Comparison of ENCODE assay signal across 8 mouse cellular contexts in the genomic region with DNA sequence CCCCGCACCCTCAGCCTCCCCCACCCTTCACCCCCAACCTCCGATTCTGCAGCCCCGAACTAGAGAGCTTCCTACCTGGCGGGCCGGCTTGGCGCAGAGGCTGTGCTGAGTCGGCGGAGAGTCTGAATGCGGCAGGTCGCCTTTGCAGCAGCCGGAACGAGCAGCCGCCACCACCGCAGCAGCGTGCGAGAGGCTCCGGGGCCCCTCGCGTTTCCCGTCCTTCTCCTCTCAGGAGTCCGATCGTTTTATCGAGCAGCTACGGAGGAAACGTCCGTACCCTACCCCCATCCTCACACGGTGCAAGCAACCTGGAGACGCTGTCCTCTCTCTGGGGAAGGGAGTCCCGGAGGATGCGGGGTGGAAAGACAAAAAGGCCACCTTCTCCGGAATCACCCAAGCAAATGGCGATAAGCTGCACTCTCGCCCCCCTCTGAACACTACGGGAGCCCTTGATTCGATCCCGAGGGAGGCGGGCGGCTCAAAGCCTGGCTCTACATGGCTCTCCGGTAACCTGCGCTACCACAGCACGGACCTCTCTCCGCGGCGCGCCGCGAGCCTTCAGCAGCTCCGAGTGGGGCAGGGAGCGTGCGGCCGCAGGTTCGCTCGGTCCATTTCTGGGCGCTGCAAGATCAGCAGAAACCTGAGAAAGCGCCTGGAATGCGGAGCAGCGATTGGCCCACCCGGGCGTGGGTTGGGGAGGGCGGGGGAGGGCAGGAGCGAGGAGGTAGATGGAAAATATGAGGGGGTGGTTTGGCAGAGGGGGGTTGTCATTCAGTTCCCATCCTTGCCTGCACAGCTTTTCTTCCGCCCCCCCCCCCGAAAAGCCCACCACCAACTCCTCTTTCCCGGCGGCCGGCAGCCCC. TPM values are rescaled to one million over a fixed set of nuclear protein-coding genes. Genes with fewer than 3 reads are reported as not detected.
A peak's percentile ranks its signal among the peaks of the same experiment; 100 is the strongest.
DNase-seq lines count a peak whose midpoint lies in the region; ATAC-seq lines count a peak whose summit lies in the region.

No protein-coding gene starts in this region.

- peaks cover 26% of the 10 kb centered on the region for H3K4me1 ChIP-seq in kidney, embryonic 14.5 days (ENCODE audit: control insufficient read depth, insufficient read depth, low read length)
- H3K4me1 ChIP-seq in forebrain, embryonic 14.5 days (ENCODE audit: control insufficient read depth, insufficient read depth, low read length): peaks cover 4% of the 10 kb centered on the region; the same call in 1 of the 2 replicates
- H3K4me1 ChIP-seq in kidney, embryonic 16.5 days (ENCODE audit: insufficient read depth, low read length): peaks cover 33% of the 10 kb centered on the region

- peak; percentile 44; the same call in 1 of the 2 replicates for ATAC-seq in kidney, embryonic 14.5 days (ENCODE audit: low FRiP score, low TSS enrichment)
- ATAC-seq in forebrain, embryonic 14.5 days: peak; percentile 36
- ATAC-seq in kidney, embryonic 16.5 days (ENCODE audit: low FRiP score, low TSS enrichment): peak; percentile 47; the same call in 1 of the 2 replicates

- under 1% methylated on average over 66 of the region's 66 CpGs for WGBS in kidney, embryonic 14.5 days
- under 1% methylated on average over 66 of the region's 66 CpGs for WGBS in forebrain, embryonic 14.5 days
- WGBS in kidney, embryonic 16.5 days: under 1% methylated on average over 64 of the region's 66 CpGs

- no peak overlapping the region for H3K27ac ChIP-seq in kidney, embryonic 14.5 days (ENCODE audit: low read depth, low read length)
- peak overlapping the region; percentile 17; the same call in 1 of the 2 replicates for H3K27ac ChIP-seq in forebrain, embryonic 14.5 days (ENCODE audit: low read depth, low read length)
- no peak overlapping the region for H3K27ac ChIP-seq in kidney, embryonic 16.5 days (ENCODE audit: low read length)

- H3K4me3 ChIP-seq in kidney, embryonic 14.5 days (ENCODE audit: low read length): peak overlapping the region; percentile 51
- peak overlapping the region; percentile 57 for H3K4me3 ChIP-seq in forebrain, embryonic 14.5 days (ENCODE audit: low read depth, low read length)
- peak overlapping the region; percentile 46 for H3K4me3 ChIP-seq in kidney, embryonic 16.5 days (ENCODE audit: low read length)

- DNase-seq in kidney, adult 9 months: no peak
- peak; percentile 88 for DNase-seq in cerebellum, adult 11-12 months
- peak; percentile 51 for DNase-seq in forebrain, embryonic 14.5 days (ENCODE audit: low spot score)
- peak; percentile 16 for DNase-seq in liver
- DNase-seq in right cerebral cortex, adult 2 months (ENCODE audit: low spot score in 2 of 2): peak; percentile 63 to 71
- no peak for DNase-seq in B cell, adult 2 months

- peak overlapping the region; percentile 34; the same call in 1 of the 2 replicates for H3K9ac ChIP-seq in kidney, embryonic 14.5 days (ENCODE audit: low read depth, low read length)
- H3K9ac ChIP-seq in forebrain, embryonic 14.5 days (ENCODE audit: low read length): peak overlapping the region; percentile 61
- peak overlapping the region; percentile 10; the same call in 1 of the 2 replicates for H3K9ac ChIP-seq in kidney, embryonic 16.5 days (replicated peaks; ENCODE audit: low read length)

- no peaks in the 10 kb centered on the region for H3K9me3 ChIP-seq in kidney, embryonic 14.5 days (ENCODE audit: control insufficient read depth, low read length)
- H3K9me3 ChIP-seq in forebrain, embryonic 14.5 days (replicated peaks; ENCODE audit: control insufficient read depth, low read length): no peaks in the 10 kb centered on the region
- H3K9me3 ChIP-seq in kidney, embryonic 16.5 days (ENCODE audit: low read length): no peaks in the 10 kb centered on the region

- H3K36me3 ChIP-seq in kidney, embryonic 14.5 days (ENCODE audit: control insufficient read depth, insufficient read depth, low read length): no peaks in the 10 kb centered on the region
- no peaks in the 10 kb centered on the region for H3K36me3 ChIP-seq in forebrain, embryonic 14.5 days (ENCODE audit: control insufficient read depth, insufficient read depth, low read length)
- no peaks in the 10 kb centered on the region for H3K36me3 ChIP-seq in kidney, embryonic 16.5 days (ENCODE audit: insufficient read depth, low read length)

- peak overlapping the region; percentile 97 for H3K4me2 ChIP-seq in kidney, embryonic 14.5 days (replicated peaks; ENCODE audit: low read depth, low read length)
- H3K4me2 ChIP-seq in forebrain, embryonic 14.5 days (ENCODE audit: low read length): peak overlapping the region; percentile 99
- peak overlapping the region; percentile 69 for H3K4me2 ChIP-seq in kidney, embryonic 16.5 days (replicated peaks; ENCODE audit: low read depth, low read length)

- H3K27me3 ChIP-seq in kidney, embryonic 14.5 days (ENCODE audit: control insufficient read depth, insufficient read depth, low read length): peaks cover 51% of the 10 kb centered on the region
- peaks cover 39% of the 10 kb centered on the region for H3K27me3 ChIP-seq in forebrain, embryonic 14.5 days (replicated peaks; ENCODE audit: control insufficient read depth, insufficient read depth, low read length)
- H3K27me3 ChIP-seq in kidney, embryonic 16.5 days (ENCODE audit: insufficient read depth, low read length): peaks cover 66% of the 10 kb centered on the region

RNA-seq across cellular contexts. Expression of gene Kcna1, which starts 1.8 kb away (rescaled TPM):
- 0.30 and 0.66 TPM in 2 replicates for polyA plus RNA-seq in kidney, embryonic 14.5 days (2014; fragmentation: Nextera tagmentation; extraction: Ambion mirVana)
- polyA plus RNA-seq in forebrain, embryonic 14.5 days (2014; fragmentation: Nextera tagmentation; extraction: Ambion mirVana): 2.5 and 2.8 TPM in 2 replicates
- polyA plus RNA-seq in kidney, embryonic 16.5 days (2015; fragmentation: Nextera tagmentation; extraction: Ambion mirVana): 0.29 and 0.36 TPM in 2 replicates

Comparison
In these comparisons a context has a peak if more than half of its experiments do, and no peak if none do; other contexts are left out.
1. H3K9ac ChIP-seq: peak in every context shown above with its lines; median percentile 61 in forebrain, embryonic 14.5 days; 34 in kidney, embryonic 14.5 days; 10 in kidney, embryonic 16.5 days.
2. DNase-seq: peak in cerebellum, adult 11-12 months (single experiment), forebrain, embryonic 14.5 days (single experiment), liver (single experiment) and right cerebral cortex, adult 2 months (2 of 2); none in kidney, adult 9 months (single experiment) and B cell, adult 2 months (0 of 2).
3. Peak in every context shown above with its lines, with median percentiles within 50 percentile points of each other: ATAC-seq, H3K4me2 ChIP-seq and H3K4me3 ChIP-seq.